Mouse (Mus musculus) midbrain, postnatal 0 days (tissue): Measurements from ENCODE around the gene Cd244a. TPM values are rescaled to one million over a fixed set of nuclear protein-coding genes. Genes with fewer than 3 reads are reported as not detected.
A peak's percentile ranks its signal among the peaks of the same experiment; 100 is the strongest.

Experiments
- ATAC-seq: fragments of 200-750 bp; cut with Nextera tagmentation; 2 replicates; pipeline ENCODE4 v1.8.0; 2017; ENCODE audit warnings: moderate number of reproducible peaks, mild to moderate bottlenecking, moderate TSS enrichment, moderate library complexity; ENCODE audit not compliant: low FRiP score
- DNase-seq: peaks from one replicate; pipeline ENCODE4 v3.0.0-alpha.2; 2015; ENCODE audit warnings: low spot score
- H3K27ac ChIP-seq: fragments of 300-500 bp; sonication (generic); 2 replicates; pipeline ENCODE4 v1.5.1; 2014; ENCODE audit warnings: low read depth, mild to moderate bottlenecking, low read length, mixed read lengths
- H3K27me3 ChIP-seq: fragments of 300-500 bp; sonication (generic); 2 replicates; pipeline ENCODE4 v1.6.1; 2014; ENCODE audit warnings: low read length, control low read depth, mixed read lengths; ENCODE audit not compliant: insufficient read depth
- H3K36me3 ChIP-seq: fragments of 300-500 bp; sonication (generic); 2 replicates; pipeline ENCODE4 v1.6.1; 2014; ENCODE audit warnings: low read length, control low read depth, mixed read lengths; ENCODE audit not compliant: insufficient read depth
- H3K4me1 ChIP-seq: fragments of 300-500 bp; sonication (generic); 2 replicates; pipeline ENCODE4 v1.6.1; 2014; ENCODE audit warnings: mild to moderate bottlenecking, control low read depth, antibody characterized with exemption, low read length, mixed read lengths; ENCODE audit not compliant: insufficient read depth
- H3K4me2 ChIP-seq: fragments of 300-500 bp; sonication (generic); 2 replicates; pipeline ENCODE4 v1.6.1; 2014; ENCODE audit warnings: low read depth, mild to moderate bottlenecking, low read length, mixed read lengths; ENCODE audit not compliant: poor library complexity, severe bottlenecking
- H3K4me3 ChIP-seq: fragments of 300-500 bp; sonication (generic); 2 replicates; pipeline ENCODE4 v1.5.1; 2014; ENCODE audit warnings: low read depth, mild to moderate bottlenecking, low read length, moderate library complexity
- H3K9ac ChIP-seq: fragments of 300-500 bp; sonication (generic); replicated peaks from 2 replicates; pipeline ENCODE4 v1.6.1; 2014; ENCODE audit warnings: mild to moderate bottlenecking, low read length, moderate library complexity, mixed read lengths; ENCODE audit not compliant: poor library complexity, severe bottlenecking
- H3K9me3 ChIP-seq: fragments of 300-500 bp; sonication (generic); 2 replicates; pipeline ENCODE4 v1.6.1; 2016; ENCODE audit warnings: low read length, control low read depth
- CTCF ChIP-seq: IDR thresholded peaks from 2 replicates; pipeline ENCODE4 v1.5.1; 2016; ENCODE audit warnings: antibody characterized with exemption, mild to moderate bottlenecking
- WGBS: fragments of 180-500 bp; shearing (Covaris S2); extraction: QIAGEN DNeasy Blood & Tissue Kit; methylation state at CpG from one replicate; pipeline ENCODE4 v1.1.7; 2014; 5-methylcytosine and 5-hydroxymethylcytosine counted together
- polyA plus RNA-seq: library from polyadenylated mRNA; unstranded; fragments of >200 nt; fragmentation: Nextera tagmentation; extraction: Ambion mirVana; gene quantifications from 2 replicates; pipeline ENCODE4 v1.2.1, GENCODE M21; 2015
- total RNA-seq: library from RNA; depleted of rRNA; stranded (reverse); fragments of >200 nt; gene quantifications from 2 replicates; pipeline ENCODE4 v1.2.3, GENCODE M21; 2014

Gene Cd244a
- total and polyA plus RNA-seq, 2 experiments from 2014 or later: not detected

DNA sequence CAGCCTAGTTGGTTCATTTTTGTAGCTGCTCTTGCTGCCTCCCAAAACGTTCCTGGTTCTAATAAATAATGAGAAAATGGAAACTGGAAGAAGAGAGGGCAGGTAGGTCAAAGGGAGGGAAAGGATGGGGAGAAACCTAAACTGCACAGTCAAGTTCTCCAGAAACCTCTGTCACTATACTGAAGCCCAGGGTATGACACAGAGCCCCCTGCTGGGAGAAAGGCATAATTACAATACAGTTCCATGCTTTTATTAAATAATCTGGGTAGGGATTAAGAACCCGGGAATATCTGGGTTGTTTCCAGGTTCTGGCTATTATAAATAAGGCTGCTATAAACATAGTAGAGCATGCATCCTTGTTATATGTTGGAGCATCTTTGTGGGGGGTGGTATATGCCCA lies 55.0 kb downstream of the Cd244a start:
- Histone ChIP-seq H3K27ac (no peak overlapping the region), H3K27me3 (no peaks in the 10 kb centered on the region), H3K36me3 (no peaks in the 10 kb centered on the region), H3K9me3 (no peaks in the 10 kb centered on the region), H3K4me1 (no peaks in the 10 kb centered on the region), H3K9ac (no peak overlapping the region), H3K4me2 (no peak overlapping the region), H3K4me3 (no peak overlapping the region)
- WGBS: 58% methylated on average over 2 of the region's 2 CpGs
- no peak for TF ChIP-seq CTCF
- ATAC-seq: no peak
- no peak for DNase-seq

- WGBS: 77% methylated on average over 11 of the region's 11 CpGs
- peak; percentile 8 for DNase-seq
- ATAC-seq: no peak
- no peaks in the 10 kb centered on the region for H3K9me3 ChIP-seq
- H3K9ac ChIP-seq: no peak overlapping the region
- no peaks in the 10 kb centered on the region for H3K27me3 ChIP-seq
- H3K27ac ChIP-seq: no peak overlapping the region
- no peak overlapping the region for H3K4me2 ChIP-seq
- TF ChIP-seq CTCF: no peak
- no peaks in the 10 kb centered on the region for H3K4me1 ChIP-seq
- no peaks in the 10 kb centered on the region for H3K36me3 ChIP-seq
- no peak overlapping the region for H3K4me3 ChIP-seq
These were observed 58.0 kb downstream of the Cd244a start for GRCm38 (mm10) chr1:171616881-171617515.

DNA sequence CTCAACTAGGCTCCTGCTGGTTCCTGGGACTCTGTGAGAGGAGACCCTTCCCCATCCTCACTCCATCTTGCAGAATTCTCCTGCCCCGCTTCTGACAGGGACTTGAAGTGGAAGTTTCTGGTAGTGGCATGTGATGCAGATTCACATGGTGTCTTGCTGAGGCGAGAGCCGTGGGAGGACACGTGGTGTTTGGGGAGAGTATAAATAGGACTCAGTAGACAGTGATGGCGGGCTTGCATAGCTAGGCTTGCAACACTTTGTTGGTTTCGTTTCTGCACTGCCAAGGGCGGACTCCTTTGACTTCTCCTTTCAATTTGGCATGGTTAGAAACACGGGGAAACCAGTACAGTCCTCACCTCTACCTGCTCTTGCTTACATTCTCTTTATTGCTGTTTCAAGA lies 60.0 kb downstream of the Cd244a start:
- 82% methylated on average over 8 of the region's 8 CpGs for WGBS
- DNase-seq (no peak), ATAC-seq (no peak)
- no peaks in the 10 kb centered on the region for H3K36me3 ChIP-seq
- no peak overlapping the region for H3K9ac ChIP-seq
- TF ChIP-seq CTCF: no peak
- H3K4me1 ChIP-seq: no peaks in the 10 kb centered on the region
- H3K9me3 ChIP-seq: no peaks in the 10 kb centered on the region
- H3K4me2 ChIP-seq: no peak overlapping the region
- no peaks in the 10 kb centered on the region for H3K27me3 ChIP-seq
- H3K4me3 ChIP-seq: no peak overlapping the region
- H3K27ac ChIP-seq: no peak overlapping the region

- ATAC-seq: no peak
- H3K4me1 ChIP-seq: no peaks in the 10 kb centered on the region
- no peak for DNase-seq
- H3K4me2 ChIP-seq: no peak overlapping the region
- H3K27me3 ChIP-seq: no peaks in the 10 kb centered on the region
- H3K36me3 ChIP-seq: no peaks in the 10 kb centered on the region
- TF ChIP-seq CTCF: no peak
- no peaks in the 10 kb centered on the region for H3K9me3 ChIP-seq
- no peak overlapping the region for H3K27ac ChIP-seq
- WGBS: 88% methylated on average over 3 of the region's 3 CpGs
- no peak overlapping the region for H3K9ac ChIP-seq
- H3K4me3 ChIP-seq: no peak overlapping the region
These were observed 60.7 kb downstream of the Cd244a start for GRCm38 (mm10) chr1:171619645-171620044.

- ATAC-seq (no peak), DNase-seq (no peak)
- WGBS: 88% methylated on average over 6 of the region's 6 CpGs
- H3K4me1 ChIP-seq: no peaks in the 10 kb centered on the region
- no peaks in the 10 kb centered on the region for H3K36me3 ChIP-seq
- H3K4me2 ChIP-seq: no peak overlapping the region
- H3K27me3 ChIP-seq: no peaks in the 10 kb centered on the region
- no peak overlapping the region for H3K27ac ChIP-seq
- H3K4me3 ChIP-seq: no peak overlapping the region
- H3K9me3 ChIP-seq: no peaks in the 10 kb centered on the region
- no peak for TF ChIP-seq CTCF
- no peak overlapping the region for H3K9ac ChIP-seq
These were observed 61.1 kb downstream of the Cd244a start for GRCm38 (mm10) chr1:171620091-171620490.

DNA sequence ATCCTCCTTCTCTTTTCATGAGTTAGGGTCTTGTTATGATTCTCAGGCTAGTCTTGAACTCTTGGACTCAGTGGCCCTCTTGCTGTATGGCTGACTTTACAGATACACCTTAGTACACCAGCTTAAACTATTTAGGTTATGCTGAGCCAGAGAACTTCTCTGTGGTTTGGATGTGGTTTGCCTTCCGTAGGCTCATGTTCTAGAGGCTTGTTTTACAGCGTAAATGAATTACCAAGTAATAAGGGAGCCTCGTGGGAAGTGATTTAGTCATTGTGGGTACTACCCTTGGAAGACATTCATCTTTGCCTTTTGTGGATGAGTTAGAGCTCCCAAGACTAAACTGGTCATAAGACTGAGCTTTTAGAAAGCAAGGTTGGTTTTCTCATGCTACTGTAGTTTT lies 68.8 kb downstream of the Cd244a start:
- H3K4me1 ChIP-seq: no peaks in the 10 kb centered on the region
- 86% methylated on average over 3 of the region's 3 CpGs for WGBS
- H3K9me3 ChIP-seq: no peaks in the 10 kb centered on the region
- no peaks in the 10 kb centered on the region for H3K27me3 ChIP-seq
- H3K36me3 ChIP-seq: no peaks in the 10 kb centered on the region
- ATAC-seq: no peak
- no peak for TF ChIP-seq CTCF
- no peak for DNase-seq
- H3K27ac ChIP-seq: no peak overlapping the region
- H3K4me2 ChIP-seq: no peak overlapping the region
- H3K9ac ChIP-seq: no peak overlapping the region
- no peak overlapping the region for H3K4me3 ChIP-seq
